Mouse (Mus musculus): ENCODE results near the gene Olfr70. TPM values are rescaled to one million over a fixed set of nuclear protein-coding genes. Genes with fewer than 3 reads are reported as not detected.

Gene Olfr70
- total and polyA plus RNA-seq, 2 experiments from 2014 or later, result not detected

DNA sequence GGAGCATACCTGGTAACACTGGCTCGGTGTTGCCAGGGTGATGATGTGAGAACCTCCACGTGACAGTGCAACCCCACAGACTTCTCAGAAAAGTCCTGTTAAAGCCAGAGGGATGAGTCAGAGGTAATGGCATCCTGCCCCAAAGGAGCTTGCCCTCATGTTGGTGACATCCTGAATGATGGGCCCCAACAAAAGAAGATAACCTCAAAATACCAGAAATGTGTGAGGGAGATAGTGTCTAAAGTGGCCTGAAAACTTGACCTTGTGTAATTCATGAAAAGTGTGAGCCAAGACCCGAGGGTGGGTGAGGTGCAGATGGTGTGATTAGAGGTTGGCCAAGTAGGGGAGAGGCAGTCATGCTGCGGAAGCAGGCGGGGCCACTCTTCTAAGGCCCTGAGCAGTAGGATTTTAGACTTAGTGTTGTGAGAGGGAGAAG, 6.8 kb downstream of the Olfr70 start:
- WGBS, result 83% methylated on average over 5 of the region's 5 CpGs
- no peak for ATAC-seq
- no peak for TF ChIP-seq CTCF (IDR thresholded peaks at IDR 0.05; ENCODE audit: low read depth)

DNA sequence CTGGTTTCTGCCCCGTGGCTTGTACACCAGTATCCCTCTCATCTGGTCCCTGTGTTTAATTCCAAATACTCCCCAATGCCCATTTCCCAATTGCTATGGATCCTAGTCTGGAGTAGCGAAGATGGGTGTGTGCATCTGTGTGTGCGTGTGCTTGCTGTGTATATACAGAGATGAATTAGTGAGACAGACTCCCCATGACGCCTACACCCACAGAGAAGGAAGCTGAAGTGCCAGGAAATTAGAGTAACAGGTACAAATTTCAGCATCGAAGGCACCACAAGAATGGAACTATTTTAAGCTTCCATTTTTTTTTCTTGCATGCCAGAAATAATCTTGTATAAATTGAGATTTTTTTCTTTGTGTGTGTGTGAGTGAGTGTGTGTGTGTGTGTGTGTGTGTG, 9.6 kb downstream of the Olfr70 start:
- DNase-seq (no peak), ATAC-seq (peak; percentile 64; the same call in 1 of the 2 replicates)
- H3K27ac ChIP-seq (ENCODE audit: low read depth, low read length), result 0 out of 2 replicates have a peak overlapping the region, but pooled peaks have one; percentile 40
- H3K27me3 ChIP-seq (ENCODE audit: insufficient read depth, low read length), result no peaks in the 10 kb centered on the region
- no peaks in the 10 kb centered on the region for H3K9me3 ChIP-seq (ENCODE audit: low read length)
- H3K9ac ChIP-seq, result no peak overlapping the region
- no peak overlapping the region for H3K4me3 ChIP-seq (ENCODE audit: low read depth, low read length)
- H3K4me2 ChIP-seq (ENCODE audit: low read depth), result no peak overlapping the region
- TF ChIP-seq CTCF (IDR thresholded peaks at IDR 0.05; ENCODE audit: low read depth), result no peak
- 71% methylated on average over 5 of the region's 5 CpGs for WGBS
- H3K4me1 ChIP-seq (ENCODE audit: insufficient read depth), result no peaks in the 10 kb centered on the region
- peaks cover 49% of the 10 kb centered on the region for H3K36me3 ChIP-seq (ENCODE audit: insufficient read depth)

More for the DNA sequence above, 6.8 kb downstream of the Olfr70 start:
- Histone ChIP-seq H3K4me2 (ENCODE audit: low read depth) (no peak overlapping the region), H3K36me3 (ENCODE audit: insufficient read depth) (peaks cover 25% of the 10 kb centered on the region), H3K9ac (no peak overlapping the region), H3K9me3 (ENCODE audit: low read length) (no peaks in the 10 kb centered on the region), H3K4me1 (ENCODE audit: insufficient read depth) (no peaks in the 10 kb centered on the region), H3K4me3 (ENCODE audit: low read depth, low read length) (no peak overlapping the region), H3K27me3 (ENCODE audit: insufficient read depth, low read length) (no peaks in the 10 kb centered on the region), H3K27ac (ENCODE audit: low read depth, low read length) (no peak overlapping the region)
- DNase-seq, result no peak

DNA sequence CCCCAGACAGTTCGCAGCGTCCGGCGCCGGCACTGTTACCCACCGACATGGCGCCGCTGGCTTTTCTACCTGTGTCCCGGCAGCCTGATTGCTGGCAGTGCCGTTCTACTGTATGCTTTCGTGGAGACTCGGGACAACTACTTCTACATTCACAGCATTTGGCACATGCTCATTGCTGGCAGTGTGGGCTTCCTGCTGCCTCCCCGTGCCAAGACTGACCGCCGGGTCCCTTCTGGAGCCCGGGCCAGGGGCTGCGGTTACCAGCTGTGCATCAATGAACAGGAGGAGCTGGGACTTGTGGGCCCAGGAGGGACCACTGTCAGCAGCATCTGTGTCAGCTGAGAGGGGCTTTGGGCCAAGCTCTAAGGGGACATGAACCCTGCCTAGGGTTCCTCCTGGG, 10.6 kb downstream of the Olfr70 start:
- no peak overlapping the region for H3K4me2 ChIP-seq (ENCODE audit: low read depth)
- TF ChIP-seq CTCF (IDR thresholded peaks at IDR 0.05; ENCODE audit: low read depth), result no peak
- H3K4me3 ChIP-seq (ENCODE audit: low read depth, low read length), result no peak overlapping the region
- 93% methylated on average over 17 of the region's 17 CpGs for WGBS
- no peaks in the 10 kb centered on the region for H3K4me1 ChIP-seq (ENCODE audit: insufficient read depth)
- no peaks in the 10 kb centered on the region for H3K27me3 ChIP-seq (ENCODE audit: insufficient read depth, low read length)
- no peak overlapping the region for H3K27ac ChIP-seq (ENCODE audit: low read depth, low read length)
- DNase-seq, result no peak
- H3K36me3 ChIP-seq (ENCODE audit: insufficient read depth), result peaks cover 59% of the 10 kb centered on the region
- no peak overlapping the region for H3K9ac ChIP-seq
- no peaks in the 10 kb centered on the region for H3K9me3 ChIP-seq (ENCODE audit: low read length)
- ATAC-seq, result no peak

DNA sequence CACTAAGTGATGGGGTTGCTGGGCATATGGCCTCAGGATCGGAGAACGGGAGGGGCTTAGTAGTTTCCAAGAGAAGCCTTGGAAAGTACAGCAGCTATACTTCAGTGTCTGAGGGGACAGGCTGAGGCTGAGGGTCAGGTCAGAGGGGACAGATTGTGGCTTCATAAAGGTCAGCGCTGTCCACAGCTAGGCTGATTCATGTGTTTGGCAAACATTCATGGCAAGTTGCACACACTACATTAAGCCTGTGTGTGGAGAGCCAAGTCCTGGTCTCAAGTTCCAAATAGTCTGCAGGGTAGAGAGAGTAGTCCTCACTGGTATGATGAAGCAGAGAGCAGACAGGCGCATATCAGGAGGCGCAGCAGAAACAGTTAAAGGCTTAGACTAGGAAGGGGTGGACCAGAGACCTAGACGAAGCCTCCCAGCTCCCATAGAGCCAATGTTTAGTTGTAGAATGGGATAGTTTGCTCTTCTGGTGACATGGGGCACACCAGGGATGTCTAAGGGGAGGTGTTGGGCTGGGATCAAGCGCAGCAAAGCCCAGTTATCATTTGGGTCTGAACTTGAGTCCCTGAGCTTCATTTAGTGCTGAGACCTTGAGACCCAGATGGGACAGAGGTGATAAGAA, 21.1 kb downstream of the Olfr70 start:
- Histone ChIP-seq H3K27ac (ENCODE audit: low read depth, low read length) (no peak overlapping the region), H3K4me3 (ENCODE audit: low read depth, low read length) (no peak overlapping the region), H3K4me1 (ENCODE audit: insufficient read depth) (no peaks in the 10 kb centered on the region), H3K9ac (no peak overlapping the region), H3K9me3 (ENCODE audit: low read length) (no peaks in the 10 kb centered on the region), H3K27me3 (ENCODE audit: insufficient read depth, low read length) (no peaks in the 10 kb centered on the region), H3K4me2 (ENCODE audit: low read depth) (no peak overlapping the region), H3K36me3 (ENCODE audit: insufficient read depth) (peaks cover 87% of the 10 kb centered on the region)
- ATAC-seq (no peak), DNase-seq (no peak)
- no peak for TF ChIP-seq CTCF (IDR thresholded peaks at IDR 0.05; ENCODE audit: low read depth)
- 92% methylated on average over 7 of the region's 7 CpGs for WGBS

DNA sequence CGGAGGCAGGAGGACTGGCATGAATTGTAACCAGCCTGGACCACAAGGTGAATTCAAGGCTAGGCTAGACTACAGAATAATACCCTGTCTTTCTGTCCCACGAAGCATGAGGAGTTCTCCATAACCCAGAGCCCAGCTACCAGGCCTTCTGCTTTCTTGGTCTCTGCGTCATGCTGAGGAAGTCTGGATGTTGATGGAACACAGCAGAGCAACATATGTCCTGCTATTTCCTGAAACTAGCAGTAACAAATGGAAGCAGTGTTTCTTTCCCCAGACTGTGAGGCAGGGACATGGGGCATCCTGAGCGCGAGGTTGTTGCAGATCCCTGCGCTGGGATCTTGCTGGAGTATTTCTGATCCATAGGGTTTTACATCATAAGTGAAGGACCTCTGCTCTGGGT, 22.1 kb downstream of the Olfr70 start:
- no peak overlapping the region for H3K4me2 ChIP-seq (ENCODE audit: low read depth)
- H3K9ac ChIP-seq, result no peak overlapping the region
- no peaks in the 10 kb centered on the region for H3K4me1 ChIP-seq (ENCODE audit: insufficient read depth)
- H3K9me3 ChIP-seq (ENCODE audit: low read length), result no peaks in the 10 kb centered on the region
- peaks cover 83% of the 10 kb centered on the region for H3K36me3 ChIP-seq (ENCODE audit: insufficient read depth)
- H3K4me3 ChIP-seq (ENCODE audit: low read depth, low read length), result no peak overlapping the region
- H3K27ac ChIP-seq (ENCODE audit: low read depth, low read length), result no peak overlapping the region
- 80% methylated on average over 6 of the region's 6 CpGs for WGBS
- DNase-seq (no peak), ATAC-seq (no peak)
- H3K27me3 ChIP-seq (ENCODE audit: insufficient read depth, low read length), result no peaks in the 10 kb centered on the region
- TF ChIP-seq CTCF (IDR thresholded peaks at IDR 0.05; ENCODE audit: low read depth), result no peak

DNA sequence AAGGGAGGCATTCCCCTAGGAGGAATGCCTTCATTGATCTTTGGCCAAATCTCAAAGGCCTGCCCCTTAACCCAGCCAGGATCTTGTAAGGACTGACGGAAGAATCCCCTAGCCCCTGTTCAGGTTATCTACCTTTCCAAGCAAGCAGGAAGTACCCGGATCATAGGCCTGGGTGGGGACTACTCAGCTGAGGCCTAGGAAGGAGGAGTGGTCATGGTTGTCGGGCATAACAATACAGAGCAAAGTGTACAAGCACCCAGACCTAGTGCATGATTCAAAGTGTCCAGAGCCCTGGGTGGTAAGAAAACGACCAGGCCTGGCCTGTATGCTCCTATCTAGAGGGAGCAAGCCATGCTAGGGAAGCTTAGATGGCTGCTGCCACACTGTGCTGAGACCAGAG, 25.0 kb downstream of the Olfr70 start:
- no peak for DNase-seq
- ATAC-seq, result no peak
- Histone ChIP-seq H3K27me3 (ENCODE audit: insufficient read depth, low read length) (no peaks in the 10 kb centered on the region), H3K4me3 (ENCODE audit: low read depth, low read length) (no peak overlapping the region), H3K4me1 (ENCODE audit: insufficient read depth) (peaks cover 20% of the 10 kb centered on the region), H3K9ac (no peak overlapping the region), H3K36me3 (ENCODE audit: insufficient read depth) (peaks cover 58% of the 10 kb centered on the region), H3K27ac (ENCODE audit: low read depth, low read length) (no peak overlapping the region), H3K4me2 (ENCODE audit: low read depth) (no peak overlapping the region), H3K9me3 (ENCODE audit: low read length) (no peaks in the 10 kb centered on the region)
- WGBS, result 80% methylated on average over 4 of the region's 4 CpGs
- TF ChIP-seq CTCF (IDR thresholded peaks at IDR 0.05; ENCODE audit: low read depth), result no peak

DNA sequence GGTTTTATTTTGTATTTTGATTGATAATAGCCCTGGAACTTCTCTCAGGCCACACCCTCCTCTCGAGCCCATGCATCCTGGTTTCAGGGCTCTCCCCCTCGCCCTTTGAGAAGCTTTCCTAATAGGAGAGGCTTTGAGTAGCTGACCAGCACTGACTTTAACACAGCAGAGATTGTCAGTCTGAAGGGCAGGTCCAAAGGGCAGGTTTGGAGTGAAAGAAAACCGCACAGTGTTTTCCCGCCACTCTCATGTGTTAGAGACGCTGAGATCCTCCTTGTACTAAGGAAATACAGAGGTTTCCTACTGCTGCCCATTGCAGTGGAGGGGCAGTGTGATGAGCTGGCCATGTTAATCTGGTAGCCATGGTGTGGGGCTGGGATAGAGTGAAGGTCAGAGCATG, 25.6 kb downstream of the Olfr70 start:
- Histone ChIP-seq H3K9ac (no peak overlapping the region), H3K27me3 (ENCODE audit: insufficient read depth, low read length) (no peaks in the 10 kb centered on the region), H3K4me2 (ENCODE audit: low read depth) (no peak overlapping the region), H3K4me1 (ENCODE audit: insufficient read depth) (peaks cover 26% of the 10 kb centered on the region), H3K36me3 (ENCODE audit: insufficient read depth) (peaks cover 52% of the 10 kb centered on the region), H3K4me3 (ENCODE audit: low read depth, low read length) (no peak overlapping the region), H3K9me3 (ENCODE audit: low read length) (no peaks in the 10 kb centered on the region), H3K27ac (ENCODE audit: low read depth, low read length) (no peak overlapping the region)
- TF ChIP-seq CTCF (IDR thresholded peaks at IDR 0.05; ENCODE audit: low read depth), result no peak
- DNase-seq (no peak), ATAC-seq (no peak)
- 73% methylated on average over 5 of the region's 5 CpGs for WGBS

Data from forebrain, postnatal 0 days (tissue).